Mouse (Mus musculus): ENCODE data around the gene Creld1. TPM values are rescaled to one million over a fixed set of nuclear protein-coding genes. Genes with fewer than 3 reads are reported as not detected.

Creld1 gene
- polyA plus RNA-seq, 1 experiment from 2014 or later: 36.3 TPM

DNA sequence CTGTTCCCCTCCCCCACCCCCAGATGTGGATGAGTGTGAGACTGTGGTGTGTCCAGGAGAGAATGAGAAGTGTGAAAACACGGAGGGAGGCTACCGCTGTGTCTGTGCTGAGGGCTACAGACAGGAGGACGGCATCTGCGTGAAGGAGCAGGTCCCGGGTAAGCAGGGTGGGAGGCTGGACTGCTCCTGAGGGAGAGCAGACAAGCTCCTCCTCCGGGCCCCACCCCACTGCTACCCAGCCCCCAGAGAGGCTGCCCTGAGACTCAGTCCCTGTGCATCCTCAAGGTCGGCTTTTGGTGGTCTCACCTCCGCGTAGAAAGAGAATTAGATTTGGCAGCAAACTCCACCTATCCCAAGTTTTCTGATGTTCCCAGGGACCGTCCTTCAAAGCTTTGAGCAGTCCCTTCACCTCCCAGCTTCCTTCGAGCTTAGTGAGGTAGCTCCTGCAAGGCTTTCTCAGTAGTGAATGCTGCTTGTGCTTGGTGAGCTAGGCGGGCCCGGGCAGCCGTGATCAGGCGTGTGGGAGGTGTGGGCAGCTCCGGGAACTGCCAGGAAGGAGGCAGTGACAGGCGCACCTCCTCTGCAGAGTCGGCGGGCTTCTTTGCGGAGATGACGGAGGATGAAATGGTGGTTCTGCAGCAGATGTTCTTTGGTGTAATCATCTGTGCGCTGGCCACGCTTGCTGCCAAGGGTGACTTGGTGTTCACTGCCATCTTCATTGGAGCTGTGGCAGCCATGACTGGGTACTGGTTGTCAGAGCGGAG, 9.2 kb downstream of the Creld1 start:
- DNase-seq (ENCODE audit: low spot score) (no peak), ATAC-seq (replicated peaks; ENCODE audit: low FRiP score) (no peak)
- no peaks in the 10 kb centered on the region for H3K9me3 ChIP-seq (ENCODE audit: control insufficient read depth, low read length)
- H3K4me1 ChIP-seq (replicated peaks; ENCODE audit: control insufficient read depth, insufficient read depth, low read length): no peaks in the 10 kb centered on the region; the same call in 1 of the 2 replicates
- H3K27ac ChIP-seq (ENCODE audit: low read depth, low read length): no peak overlapping the region
- no peak overlapping the region for H3K4me2 ChIP-seq (ENCODE audit: low read depth, low read length, severe bottlenecking)
- 77% methylated on average over 24 of the region's 24 CpGs for WGBS
- H3K9ac ChIP-seq (ENCODE audit: low read length): no peak overlapping the region
- no peak overlapping the region for H3K4me3 ChIP-seq (ENCODE audit: low read depth, low read length)
- H3K27me3 ChIP-seq (ENCODE audit: control insufficient read depth, insufficient read depth, low read length): peaks cover 6% of the 10 kb centered on the region; the same call in 1 of the 2 replicates
- no peaks in the 10 kb centered on the region; the same call in 1 of the 2 replicates for H3K36me3 ChIP-seq (ENCODE audit: control insufficient read depth, insufficient read depth, low read length)

DNA sequence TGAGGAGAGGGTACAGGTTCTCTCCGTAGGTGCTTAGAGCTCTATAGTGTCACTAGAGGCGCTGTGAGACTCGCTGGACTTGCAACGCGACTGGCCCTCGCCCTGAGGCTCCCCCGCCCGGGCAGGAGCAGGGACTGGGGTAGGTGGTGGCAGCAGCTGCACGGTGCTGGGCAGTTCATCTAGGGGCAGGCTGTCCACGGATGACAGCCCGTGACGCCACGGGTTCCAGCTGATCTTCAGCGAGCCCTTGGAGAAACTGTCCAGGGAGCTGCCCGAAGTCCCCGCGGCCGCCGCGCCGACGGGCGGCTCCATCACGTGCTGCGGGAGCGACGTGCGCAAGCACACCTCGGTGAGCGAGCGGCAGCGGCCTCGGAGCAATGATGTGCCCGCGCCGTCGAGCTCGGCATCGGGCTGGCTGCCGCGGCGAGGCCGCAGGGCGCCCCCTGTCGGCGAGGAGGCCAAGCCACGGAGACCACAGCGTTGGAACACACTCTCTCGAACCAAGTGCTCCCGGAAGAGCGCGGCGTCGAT, 11.2 kb downstream of the Creld1 start:
- peak overlapping the region; percentile 43 for H3K9ac ChIP-seq (ENCODE audit: low read length)
- H3K36me3 ChIP-seq (ENCODE audit: control insufficient read depth, insufficient read depth, low read length): no peaks in the 10 kb centered on the region; the same call in 1 of the 2 replicates
- H3K4me1 ChIP-seq (replicated peaks; ENCODE audit: control insufficient read depth, insufficient read depth, low read length): no peaks in the 10 kb centered on the region; the same call in 1 of the 2 replicates
- no peak overlapping the region for H3K27ac ChIP-seq (ENCODE audit: low read depth, low read length)
- H3K9me3 ChIP-seq (ENCODE audit: control insufficient read depth, low read length): no peaks in the 10 kb centered on the region
- H3K27me3 ChIP-seq (ENCODE audit: control insufficient read depth, insufficient read depth, low read length): peaks cover 6% of the 10 kb centered on the region; the same call in 1 of the 2 replicates
- H3K4me3 ChIP-seq (ENCODE audit: low read depth, low read length): peak overlapping the region; percentile 31
- WGBS: under 1% methylated on average over 54 of the region's 54 CpGs
- H3K4me2 ChIP-seq (ENCODE audit: low read depth, low read length, severe bottlenecking): peak overlapping the region; percentile 60
- DNase-seq (ENCODE audit: low spot score) (peak; percentile 90), ATAC-seq (replicated peaks; ENCODE audit: low FRiP score) (peak; percentile 79)

DNA sequence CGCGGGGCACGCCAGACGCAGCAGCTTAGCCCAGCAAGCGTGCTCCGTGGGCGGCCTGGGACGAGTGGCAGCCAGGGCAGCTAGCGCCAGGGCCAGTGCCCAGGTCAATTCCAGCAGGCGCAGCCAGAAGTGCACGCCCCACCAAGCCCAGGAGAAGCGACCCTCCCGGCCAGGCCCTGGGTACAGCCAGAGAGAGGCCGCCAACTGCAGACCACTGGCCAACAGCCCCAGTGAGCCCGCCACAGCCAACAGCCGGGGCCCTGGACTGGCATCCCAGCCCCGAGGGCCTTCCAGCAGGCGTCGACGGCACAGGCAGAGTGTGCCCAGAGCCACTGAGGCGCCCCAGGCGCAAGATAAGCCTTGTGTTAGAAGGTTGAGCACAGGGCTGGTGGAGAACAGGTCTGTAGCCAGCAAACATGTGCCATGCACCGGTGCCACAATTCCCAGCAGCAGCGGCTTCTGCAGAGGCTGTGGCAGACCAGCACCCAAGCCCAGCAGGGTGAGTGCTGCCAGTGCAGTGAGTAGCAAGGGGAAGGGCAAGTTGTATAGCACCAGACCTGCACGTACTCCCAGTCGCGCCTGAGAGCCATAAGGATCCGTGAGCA, 12.1 kb downstream of the Creld1 start:
- peak overlapping the region; percentile 37 for H3K9ac ChIP-seq (ENCODE audit: low read length)
- H3K4me3 ChIP-seq (ENCODE audit: low read depth, low read length): no peak overlapping the region
- no peak for ATAC-seq (replicated peaks; ENCODE audit: low FRiP score)
- H3K9me3 ChIP-seq (ENCODE audit: control insufficient read depth, low read length): no peaks in the 10 kb centered on the region
- WGBS: 56% methylated on average over 28 of the region's 28 CpGs
- no peaks in the 10 kb centered on the region for H3K36me3 ChIP-seq (ENCODE audit: control insufficient read depth, insufficient read depth, low read length)
- peaks cover 6% of the 10 kb centered on the region; the same call in 1 of the 2 replicates for H3K27me3 ChIP-seq (ENCODE audit: control insufficient read depth, insufficient read depth, low read length)
- no peaks in the 10 kb centered on the region; the same call in 1 of the 2 replicates for H3K4me1 ChIP-seq (replicated peaks; ENCODE audit: control insufficient read depth, insufficient read depth, low read length)
- DNase-seq (ENCODE audit: low spot score): peak; percentile 67
- H3K4me2 ChIP-seq (ENCODE audit: low read depth, low read length, severe bottlenecking): peak overlapping the region; percentile 60
- no peak overlapping the region for H3K27ac ChIP-seq (ENCODE audit: low read depth, low read length)

DNA sequence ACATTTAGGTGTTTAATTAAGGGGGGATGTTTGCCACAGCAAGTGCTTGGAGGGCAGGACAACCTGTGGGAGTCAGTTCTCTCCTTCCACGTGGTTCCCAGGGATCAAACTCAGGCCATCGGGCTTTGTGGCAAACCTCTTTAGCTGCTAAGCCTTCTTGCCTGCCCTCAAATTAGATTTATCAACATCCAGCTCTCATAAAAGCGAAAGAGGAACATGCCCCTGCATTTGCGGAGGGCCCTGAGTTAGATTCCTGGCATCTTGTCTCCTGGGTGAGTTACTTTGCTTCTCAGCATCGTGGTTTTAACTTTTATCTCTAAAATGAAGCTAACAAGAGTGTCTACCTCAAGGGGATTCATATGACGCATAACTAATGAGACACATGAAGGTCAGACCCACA, 16.2 kb downstream of the Creld1 start:
- ATAC-seq (replicated peaks; ENCODE audit: low FRiP score) (no peak), DNase-seq (ENCODE audit: low spot score) (no peak)
- H3K36me3 ChIP-seq (ENCODE audit: control insufficient read depth, insufficient read depth, low read length): no peaks in the 10 kb centered on the region
- no peak overlapping the region for H3K9ac ChIP-seq (ENCODE audit: low read length)
- 83% methylated on average over 6 of the region's 6 CpGs for WGBS
- H3K4me2 ChIP-seq (ENCODE audit: low read depth, low read length, severe bottlenecking): no peak overlapping the region
- H3K4me1 ChIP-seq (replicated peaks; ENCODE audit: control insufficient read depth, insufficient read depth, low read length): no peaks in the 10 kb centered on the region; the same call in 1 of the 2 replicates
- no peaks in the 10 kb centered on the region for H3K9me3 ChIP-seq (ENCODE audit: control insufficient read depth, low read length)
- H3K4me3 ChIP-seq (ENCODE audit: low read depth, low read length): no peak overlapping the region
- H3K27ac ChIP-seq (ENCODE audit: low read depth, low read length): no peak overlapping the region
- H3K27me3 ChIP-seq (ENCODE audit: control insufficient read depth, insufficient read depth, low read length): peaks cover 9% of the 10 kb centered on the region

DNA sequence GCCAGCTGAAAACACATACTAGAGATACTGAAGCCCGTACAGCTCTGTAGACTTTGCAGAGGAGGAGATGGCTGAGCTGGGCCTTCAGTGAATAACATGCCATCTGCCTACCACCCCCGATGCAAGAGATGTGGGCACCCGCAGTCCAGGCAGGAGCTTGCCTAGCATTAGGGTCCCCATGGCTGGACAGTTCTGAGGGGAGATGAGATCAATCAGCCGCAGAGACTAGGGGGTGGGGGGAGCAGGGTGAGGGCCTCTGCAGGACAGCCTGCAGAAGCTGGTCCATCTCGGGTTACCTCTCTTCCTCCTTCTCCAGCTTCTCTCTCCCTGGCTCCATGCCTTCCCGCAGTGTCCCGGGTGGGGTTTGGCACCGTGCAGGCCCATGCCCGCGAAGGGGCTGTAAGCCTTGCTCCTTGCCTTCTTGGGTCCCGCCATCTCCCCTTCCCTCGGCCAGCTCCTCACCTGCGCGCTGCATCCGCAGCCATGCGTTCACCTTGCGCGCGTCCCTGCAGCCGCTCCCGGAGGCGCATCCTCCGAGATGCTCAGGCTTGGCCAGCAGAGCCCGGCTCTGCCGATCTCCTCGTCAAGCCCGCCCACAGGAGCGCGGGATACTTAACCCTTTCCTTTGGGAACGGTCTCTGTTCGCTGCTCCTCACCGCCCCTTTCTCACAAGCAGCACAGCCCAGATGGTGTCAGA, 18.4 kb downstream of the Creld1 start, which contains the start of gene Prrt3:
Gene Prrt3, minus strand, starts transcription at position 544 of the 697 bp plus-strand sequence.
- no peak within 1 kb of the TSS for H3K27ac ChIP-seq (ENCODE audit: low read depth, low read length)
- peaks cover 3% of the 10 kb centered on the region; the same call in 1 of the 2 replicates for H3K27me3 ChIP-seq (ENCODE audit: control insufficient read depth, insufficient read depth, low read length)

DNA sequence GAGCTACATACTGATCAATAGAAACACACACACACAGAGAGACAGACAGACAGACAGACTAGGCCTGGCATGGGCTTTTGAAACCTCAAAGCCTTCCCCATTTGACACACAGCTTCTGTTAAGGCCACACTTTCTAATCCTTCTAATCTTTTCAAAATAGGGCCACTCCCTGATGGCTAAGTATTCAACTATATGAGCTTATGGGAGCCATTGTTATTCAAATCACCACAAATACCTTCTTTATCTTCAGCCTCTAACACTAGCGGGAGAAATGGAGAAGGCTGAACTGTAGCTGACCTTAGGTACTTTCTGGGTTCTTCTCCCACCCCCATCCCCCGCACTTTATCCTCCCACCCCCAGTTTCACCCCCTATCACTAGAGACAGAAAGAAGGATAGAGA, 19.7 kb downstream of the Creld1 start:
- Histone ChIP-seq H3K9ac (ENCODE audit: low read length) (no peak overlapping the region), H3K4me1 (replicated peaks; ENCODE audit: control insufficient read depth, insufficient read depth, low read length) (no peaks in the 10 kb centered on the region; the same call in 1 of the 2 replicates), H3K9me3 (ENCODE audit: control insufficient read depth, low read length) (no peaks in the 10 kb centered on the region), H3K4me3 (ENCODE audit: low read depth, low read length) (no peak overlapping the region), H3K36me3 (ENCODE audit: control insufficient read depth, insufficient read depth, low read length) (no peaks in the 10 kb centered on the region), H3K4me2 (ENCODE audit: low read depth, low read length, severe bottlenecking) (no peak overlapping the region), H3K27me3 (ENCODE audit: control insufficient read depth, insufficient read depth, low read length) (peaks cover 3% of the 10 kb centered on the region; the same call in 1 of the 2 replicates), H3K27ac (ENCODE audit: low read depth, low read length) (no peak overlapping the region)
- ATAC-seq (replicated peaks; ENCODE audit: low FRiP score) (no peak), DNase-seq (ENCODE audit: low spot score) (no peak)
- 44% methylated on average over 2 of the region's 2 CpGs for WGBS

More for the DNA sequence above, 18.4 kb downstream of the Creld1 start, which contains the start of gene Prrt3:
- Histone ChIP-seq H3K4me3 (ENCODE audit: low read depth, low read length) (peak within 1 kb of the TSS; percentile 49), H3K36me3 (ENCODE audit: control insufficient read depth, insufficient read depth, low read length) (no peaks in the 10 kb centered on the region), H3K9ac (ENCODE audit: low read length) (peak within 1 kb of the TSS; percentile 69), H3K4me2 (ENCODE audit: low read depth, low read length, severe bottlenecking) (peak within 1 kb of the TSS; percentile 65), H3K4me1 (replicated peaks; ENCODE audit: control insufficient read depth, insufficient read depth, low read length) (no peaks in the 10 kb centered on the region; the same call in 1 of the 2 replicates), H3K9me3 (ENCODE audit: control insufficient read depth, low read length) (no peaks in the 10 kb centered on the region)
- peak; percentile 71 for ATAC-seq (replicated peaks; ENCODE audit: low FRiP score)
- 2% methylated on average over 32 of the region's 32 CpGs for WGBS
- DNase-seq (ENCODE audit: low spot score): peak; percentile 79

DNA sequence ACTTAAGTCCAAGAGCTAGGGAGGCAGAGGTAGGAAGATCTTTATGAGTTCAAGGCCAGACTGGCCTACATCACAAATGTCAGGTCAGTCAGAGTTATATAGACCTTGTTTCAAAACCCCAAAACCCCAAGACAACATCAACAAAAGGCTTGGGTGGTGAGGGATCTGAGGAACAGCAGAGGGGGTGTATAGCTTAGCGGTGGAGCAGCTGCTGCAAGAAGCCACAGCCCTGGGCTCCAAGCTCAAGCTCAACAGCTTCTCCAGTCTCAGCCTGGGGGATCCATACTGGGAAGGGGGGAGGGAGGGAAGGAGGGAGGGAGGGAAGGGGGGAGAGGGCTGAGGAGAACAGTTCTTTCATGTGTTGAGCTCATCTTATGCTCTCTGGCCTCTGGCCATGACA, 22.6 kb downstream of the Creld1 start:
- WGBS: 91% methylated on average over 1 of the region's 1 CpGs
- ATAC-seq (replicated peaks; ENCODE audit: low FRiP score) (no peak), DNase-seq (ENCODE audit: low spot score) (no peak)
- Histone ChIP-seq H3K36me3 (ENCODE audit: control insufficient read depth, insufficient read depth, low read length) (no peaks in the 10 kb centered on the region), H3K27me3 (ENCODE audit: control insufficient read depth, insufficient read depth, low read length) (peaks cover 3% of the 10 kb centered on the region; the same call in 1 of the 2 replicates), H3K9ac (ENCODE audit: low read length) (no peak overlapping the region), H3K9me3 (ENCODE audit: control insufficient read depth, low read length) (no peaks in the 10 kb centered on the region), H3K27ac (ENCODE audit: low read depth, low read length) (no peak overlapping the region), H3K4me3 (ENCODE audit: low read depth, low read length) (no peak overlapping the region), H3K4me1 (replicated peaks; ENCODE audit: control insufficient read depth, insufficient read depth, low read length) (no peaks in the 10 kb centered on the region; the same call in 1 of the 2 replicates), H3K4me2 (ENCODE audit: low read depth, low read length, severe bottlenecking) (no peak overlapping the region)

DNA sequence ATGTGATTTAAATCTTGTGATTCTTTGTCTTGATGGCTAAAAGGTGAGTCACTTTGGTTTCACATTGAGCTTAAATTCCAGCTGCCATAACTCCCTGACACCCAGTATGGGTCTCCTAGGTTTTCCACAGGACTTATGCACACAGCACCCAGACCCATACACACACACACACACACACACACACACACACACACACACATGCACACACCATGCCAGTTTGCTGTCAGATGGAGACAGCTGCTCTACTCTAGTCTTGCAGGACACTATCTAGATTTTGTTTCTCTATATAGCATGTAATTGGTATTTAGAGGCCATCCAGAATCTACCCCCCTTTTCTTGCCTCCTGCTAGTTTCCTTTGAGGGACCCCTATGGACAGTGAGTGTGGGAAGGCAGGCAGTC, 24.0 kb downstream of the Creld1 start:
- Histone ChIP-seq H3K36me3 (ENCODE audit: control insufficient read depth, insufficient read depth, low read length) (no peaks in the 10 kb centered on the region), H3K4me2 (ENCODE audit: low read depth, low read length, severe bottlenecking) (no peak overlapping the region), H3K9me3 (ENCODE audit: control insufficient read depth, low read length) (no peaks in the 10 kb centered on the region), H3K4me3 (ENCODE audit: low read depth, low read length) (no peak overlapping the region), H3K9ac (ENCODE audit: low read length) (no peak overlapping the region), H3K27me3 (ENCODE audit: control insufficient read depth, insufficient read depth, low read length) (no peaks in the 10 kb centered on the region), H3K4me1 (replicated peaks; ENCODE audit: control insufficient read depth, insufficient read depth, low read length) (no peaks in the 10 kb centered on the region), H3K27ac (ENCODE audit: low read depth, low read length) (no peak overlapping the region)
- DNase-seq (ENCODE audit: low spot score) (no peak), ATAC-seq (replicated peaks; ENCODE audit: low FRiP score) (no peak)
